Mouse (Mus musculus): ENCODE results near the gene Ust. TPM values are rescaled to one million over a fixed set of nuclear protein-coding genes. Genes with fewer than 3 reads are reported as not detected.

Gene Ust
- total RNA-seq, 4 experiments from 2014 or later = 18.3 to 21.4 (median 19.8) TPM

DNA sequence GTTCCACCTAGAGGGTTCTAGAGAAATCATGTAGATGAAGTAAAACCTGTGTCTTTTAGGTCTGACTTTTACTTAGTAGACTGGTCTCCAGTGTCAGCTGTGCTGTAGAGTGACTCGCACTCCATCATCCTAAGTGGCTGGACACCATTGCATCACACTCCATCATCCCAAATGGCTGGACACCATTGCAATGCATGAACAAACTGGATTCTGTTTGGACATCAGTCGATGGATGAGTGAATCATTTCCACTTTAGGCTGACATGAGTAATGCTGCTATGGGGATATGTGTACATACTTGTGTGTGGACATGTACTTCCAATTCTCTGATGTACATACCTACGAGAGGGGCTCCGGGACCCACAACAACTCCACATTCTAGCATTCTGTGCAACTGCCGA lies 187.7 kb downstream of the Ust start:
- DNase-seq (ENCODE audit: low spot score in 2 of 2) = no peak

DNA sequence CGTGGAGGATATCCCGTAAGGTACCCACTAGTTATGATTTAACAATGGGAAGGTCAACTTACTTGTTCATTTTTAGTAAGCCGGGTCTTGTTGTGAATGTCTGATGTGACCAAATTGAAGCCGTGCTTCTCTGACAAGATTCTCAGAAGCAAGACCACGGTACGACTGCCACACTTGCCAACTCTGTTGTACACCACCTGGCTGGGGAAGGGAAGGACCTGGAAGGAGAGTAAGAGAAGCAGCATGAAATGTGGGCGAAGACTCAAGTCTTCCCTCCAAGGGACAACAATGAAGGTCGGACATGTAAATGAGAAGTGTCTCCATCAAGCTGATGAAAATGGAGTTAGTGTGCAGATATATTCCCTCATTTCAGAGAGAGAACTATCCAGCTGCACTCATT lies 188.6 kb downstream of the Ust start:
- no peak for DNase-seq (ENCODE audit: low spot score in 2 of 2)

DNA sequence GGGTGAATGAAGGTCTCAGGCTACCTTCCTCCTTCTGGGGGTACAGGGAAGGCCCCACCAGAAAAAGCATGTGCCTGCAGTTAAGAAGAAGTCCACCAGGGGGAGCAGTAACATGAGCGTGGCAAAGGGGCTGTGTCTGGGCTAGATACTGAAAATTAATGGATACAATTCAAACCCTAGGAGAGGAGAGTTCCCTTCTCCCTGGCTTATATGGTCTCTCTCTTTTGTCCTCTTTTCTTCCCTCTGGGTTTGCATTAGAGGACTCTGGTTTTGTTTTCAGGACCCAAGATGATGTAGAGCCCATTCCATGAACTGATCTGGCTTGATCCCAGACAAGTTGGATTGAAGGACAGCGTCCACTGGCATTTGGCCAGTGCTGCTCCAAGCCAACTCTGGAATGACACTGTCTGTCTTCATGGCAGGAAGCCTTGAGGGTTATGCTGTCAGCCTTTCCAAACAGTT lies 195.3 kb downstream of the Ust start:
- peak in 1 of 2 experiments; percentile 44 for DNase-seq (ENCODE audit: low spot score in 2 of 2)

DNA sequence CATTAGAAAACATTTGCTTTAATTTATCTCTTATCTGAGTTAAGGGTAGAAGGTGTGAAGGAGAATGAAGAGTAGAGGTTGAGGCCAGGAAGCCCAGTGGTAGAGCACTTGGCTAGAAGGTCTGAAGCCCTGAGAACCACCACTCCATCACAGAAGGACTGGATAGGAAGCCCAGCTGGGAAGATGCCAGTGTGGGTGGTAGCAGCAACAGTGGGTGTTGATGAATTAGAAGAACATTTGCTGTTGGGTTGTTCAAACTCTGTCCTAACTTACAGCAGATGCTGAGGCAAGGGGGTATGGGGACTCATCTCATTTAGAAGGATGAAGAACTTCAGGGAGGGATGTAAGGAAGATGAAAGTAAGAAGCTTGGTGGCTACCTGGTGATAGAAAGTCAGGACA lies 197.9 kb downstream of the Ust start:
- DNase-seq (ENCODE audit: low spot score in 2 of 2) = no peak

DNA sequence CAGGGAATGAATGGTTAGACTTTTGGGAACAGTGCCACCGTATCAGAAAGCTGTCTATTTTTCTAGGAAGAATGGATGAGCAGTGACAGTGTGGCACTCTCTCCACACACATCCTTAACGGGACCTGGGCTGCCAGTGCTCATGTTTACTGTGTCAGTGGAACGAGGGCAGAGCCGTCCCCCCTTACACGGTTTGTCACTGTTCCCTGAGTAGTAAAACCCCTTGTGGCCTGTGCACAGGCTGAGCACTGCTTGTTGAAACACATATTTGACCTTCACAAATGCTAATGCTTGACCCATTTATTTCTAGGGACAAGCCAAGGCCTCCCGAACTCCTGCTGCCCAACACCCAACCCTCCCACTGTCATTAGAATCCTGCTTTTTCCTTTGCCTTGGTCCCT lies 209.2 kb downstream of the Ust start:
- no peak for DNase-seq (ENCODE audit: low spot score in 2 of 2)

DNA sequence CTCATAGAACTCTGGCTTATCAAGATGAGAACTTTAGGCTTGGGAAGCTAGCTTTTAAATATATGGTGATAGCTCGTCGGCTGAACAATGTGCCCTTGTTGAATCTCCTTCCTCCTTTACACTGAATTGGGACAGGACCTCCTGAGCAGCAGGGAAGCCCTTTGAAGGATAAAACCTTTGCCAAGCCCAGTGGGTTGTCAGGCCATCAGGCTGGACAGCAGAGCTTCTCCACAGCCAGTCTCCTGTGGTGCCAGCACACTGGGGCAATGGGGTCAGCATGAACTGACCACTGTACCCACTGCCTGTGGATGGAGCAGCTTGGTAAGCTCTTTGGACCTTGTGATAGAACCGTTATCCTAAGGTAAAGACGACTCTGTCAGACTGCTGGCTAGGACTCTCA lies 214.4 kb downstream of the Ust start:
- DNase-seq (ENCODE audit: low spot score in 2 of 2) = no peak

DNA sequence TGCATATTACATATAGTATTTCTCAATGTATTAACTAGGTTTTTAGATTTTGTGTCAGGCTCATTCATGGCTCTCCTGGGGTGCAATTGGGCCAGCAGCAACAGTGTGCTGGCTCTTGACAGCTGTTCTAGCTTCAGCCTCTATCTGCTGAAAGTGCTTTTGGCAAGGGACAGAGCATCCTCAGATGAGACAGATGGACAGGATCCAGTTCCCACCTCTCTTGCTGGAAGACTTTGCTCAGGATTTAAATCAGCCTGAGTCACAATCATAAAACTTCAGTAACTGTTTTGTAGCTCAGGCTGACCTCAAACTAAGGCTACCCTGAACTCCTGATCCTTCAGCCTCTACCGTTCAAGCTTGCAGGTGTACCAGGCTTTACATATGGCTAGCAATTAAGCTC lies 219.5 kb downstream of the Ust start:
- DNase-seq (ENCODE audit: low spot score in 2 of 2) = peak in 1 of 2 experiments; percentile 26

DNA sequence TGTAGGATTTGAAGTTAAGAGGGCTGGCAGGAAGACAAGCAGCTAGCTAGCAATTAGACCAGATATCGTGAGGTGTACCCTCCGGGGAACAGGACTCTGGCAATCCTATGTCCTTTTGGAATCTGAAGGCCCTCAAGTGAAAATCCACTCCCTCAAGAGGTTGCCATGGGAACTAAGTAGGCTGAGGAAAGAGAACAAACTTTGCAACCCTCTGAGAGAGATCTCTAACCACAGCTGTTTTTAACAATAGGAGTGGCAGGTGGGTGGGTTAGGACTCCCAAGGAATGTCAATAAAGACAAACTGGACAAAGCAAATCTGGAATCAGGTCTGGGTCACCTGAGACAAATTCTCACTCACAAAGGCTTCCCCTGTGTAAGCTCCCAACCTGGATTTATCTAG lies 221.4 kb downstream of the Ust start:
- no peak for DNase-seq (ENCODE audit: low spot score in 2 of 2)

DNA sequence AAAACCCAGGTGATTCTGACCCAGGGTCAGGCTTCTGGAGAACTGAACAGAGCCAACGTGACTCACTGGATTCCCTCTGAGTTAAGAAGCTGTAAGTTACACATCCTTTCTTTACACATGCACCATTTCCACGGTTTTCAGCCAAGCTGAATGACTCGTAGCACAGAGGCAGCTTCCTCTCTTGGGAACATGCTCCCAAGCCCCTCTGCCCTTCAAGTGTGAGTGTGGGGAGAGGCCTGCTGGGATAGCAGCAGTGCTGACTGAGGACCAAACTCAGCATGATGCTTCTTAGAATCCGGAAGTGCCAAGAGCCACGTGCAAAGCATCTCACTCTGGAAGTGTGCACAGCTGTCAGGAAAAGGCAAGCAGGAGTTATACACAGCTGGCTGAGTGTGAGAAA lies 228.0 kb downstream of the Ust start:
- no peak for DNase-seq (ENCODE audit: low spot score in 2 of 2)

DNA sequence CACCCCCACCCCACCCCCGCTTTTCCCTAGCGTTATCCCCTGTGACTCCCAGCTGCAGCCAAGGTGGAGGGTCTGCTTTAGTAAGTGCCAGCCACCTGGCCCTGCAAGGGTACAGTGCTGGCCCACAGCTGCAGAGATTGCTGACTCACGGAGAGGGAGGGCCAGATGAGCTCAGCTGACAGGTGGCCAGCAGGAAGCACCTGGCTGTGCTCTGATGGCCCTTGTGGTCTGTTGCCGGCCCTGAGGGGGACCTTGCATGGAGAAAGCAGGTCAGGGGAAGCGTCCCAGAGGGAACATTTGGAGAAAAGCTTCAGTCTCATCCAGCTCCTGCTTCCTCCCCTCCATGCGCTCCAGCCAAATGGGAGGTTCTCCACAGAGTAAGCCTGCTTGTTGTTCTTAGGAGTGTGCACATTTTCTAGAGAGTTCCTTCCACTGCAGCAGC lies 231.3 kb downstream of the Ust start:
- no peak for DNase-seq (ENCODE audit: low spot score in 2 of 2)

DNA sequence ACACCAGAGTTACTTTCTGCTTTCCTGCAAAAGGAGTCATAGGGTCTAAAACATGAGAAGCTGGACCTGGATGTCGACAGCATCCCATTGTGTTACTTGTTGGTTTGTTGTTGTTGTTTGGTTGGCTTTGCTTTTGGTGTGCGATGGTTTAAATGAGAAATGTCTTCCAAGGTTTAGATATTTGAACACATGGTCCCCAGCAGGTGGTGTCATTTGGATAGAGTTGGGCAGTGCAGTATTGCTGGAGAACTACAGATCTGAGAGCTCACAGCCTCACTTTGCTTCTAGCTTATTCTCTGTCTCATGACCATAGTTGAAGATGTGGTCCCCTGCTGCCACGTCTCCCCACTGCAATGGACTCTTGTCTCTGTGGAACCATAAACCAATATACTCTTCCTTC lies 234.6 kb downstream of the Ust start:
- no peak for DNase-seq (ENCODE audit: low spot score in 2 of 2)

DNA sequence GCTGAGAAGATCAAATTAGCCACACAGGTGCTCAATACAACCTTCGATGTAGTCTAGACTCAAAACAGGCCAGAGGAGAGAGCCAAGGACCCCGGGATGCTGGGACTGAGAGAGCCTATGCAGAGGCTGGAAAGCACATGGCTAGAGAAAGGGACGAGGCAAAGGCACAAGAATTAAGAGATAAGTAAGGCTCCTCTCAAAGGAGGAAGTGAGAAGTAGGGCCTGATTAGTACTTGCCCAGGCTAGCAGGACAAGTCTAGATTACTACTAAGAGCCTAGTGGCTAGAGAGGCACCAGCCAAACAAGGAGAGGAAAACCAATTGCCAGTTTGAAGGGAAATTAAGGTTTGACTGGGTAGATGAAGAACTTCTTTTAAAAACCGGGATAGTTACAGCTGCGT lies 241.5 kb downstream of the Ust start:
- no peak for DNase-seq (ENCODE audit: low spot score in 2 of 2)

DNA sequence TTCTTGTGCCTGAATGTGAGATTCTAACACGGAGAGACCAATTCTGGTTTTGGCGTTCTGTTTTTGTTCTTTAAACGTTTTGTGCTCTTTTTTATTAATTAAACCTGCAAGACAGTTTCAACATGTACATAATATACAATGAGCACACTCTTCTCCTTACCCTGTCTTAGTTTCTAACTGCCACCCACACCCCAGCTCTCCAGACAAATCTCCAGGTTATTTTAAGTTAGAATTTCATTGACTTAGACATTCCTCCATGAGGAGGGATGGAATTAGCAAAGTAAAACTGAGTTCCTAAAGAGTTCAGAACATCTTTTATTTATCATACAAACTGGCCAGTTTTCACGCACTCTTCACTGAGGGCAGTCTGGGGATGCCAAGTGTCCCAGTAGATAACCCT lies 248.9 kb downstream of the Ust start:
- no peak for DNase-seq (ENCODE audit: low spot score in 2 of 2)

DNA sequence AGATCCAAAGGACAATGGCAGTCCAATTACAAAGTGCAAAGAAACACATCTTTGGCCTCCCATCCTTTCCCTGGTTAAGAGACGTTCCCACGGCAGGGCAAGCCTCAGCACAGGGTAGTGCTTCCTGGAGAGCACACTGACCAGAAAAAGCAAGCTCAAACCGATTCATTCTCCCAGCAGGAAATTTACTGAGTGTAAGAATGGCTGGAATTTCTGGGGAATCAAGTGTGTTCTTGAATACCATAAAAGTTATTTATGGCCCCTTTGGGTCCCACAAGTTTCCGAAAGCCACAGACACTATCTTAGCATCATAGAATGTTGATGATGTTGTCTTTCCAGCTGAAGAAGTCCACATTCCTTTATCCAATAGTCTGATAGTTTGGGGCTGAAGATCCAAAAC lies 258.9 kb downstream of the Ust start:
- no peak for DNase-seq (ENCODE audit: low spot score in 2 of 2)

DNA sequence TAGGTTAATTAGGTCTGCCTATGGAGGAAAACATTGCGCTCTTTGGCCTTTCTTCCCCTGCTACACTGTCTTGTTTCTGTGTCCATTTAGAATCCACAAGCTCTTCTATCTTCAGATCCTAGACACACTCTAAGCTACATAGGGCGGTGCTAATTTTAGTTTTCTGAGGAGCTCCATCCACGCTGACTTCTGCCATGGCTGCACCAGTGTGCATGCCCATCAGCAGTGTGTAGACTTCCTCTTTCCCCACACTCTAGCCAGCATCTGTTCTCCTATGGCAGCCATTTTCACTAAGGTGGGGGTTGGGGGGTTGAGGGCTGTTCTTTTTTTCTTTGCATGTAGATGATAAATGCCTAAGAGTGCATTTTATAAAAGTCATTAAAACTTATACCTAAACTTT lies 268.6 kb downstream of the Ust start:
- DNase-seq (ENCODE audit: low spot score in 2 of 2) = no peak

DNA sequence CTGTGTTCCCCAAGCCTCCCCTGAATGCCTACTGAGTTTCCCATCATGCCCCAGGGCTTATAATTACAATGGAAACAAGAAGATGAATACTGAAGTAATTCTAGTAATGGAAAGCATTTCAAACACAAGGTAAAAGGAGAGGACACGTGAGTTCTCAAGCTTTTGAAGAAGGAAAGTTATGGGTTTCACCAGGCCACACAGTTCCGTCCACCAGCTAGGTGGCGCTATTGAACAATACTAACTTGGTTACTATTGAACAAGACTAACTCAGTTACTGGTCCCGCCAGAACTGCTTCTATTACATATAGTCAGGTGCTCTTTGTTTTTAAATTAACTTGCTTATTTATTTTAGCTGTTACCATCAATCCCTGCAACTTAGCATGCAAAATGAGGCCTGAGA lies 276.3 kb downstream of the Ust start:
- DNase-seq (ENCODE audit: low spot score in 2 of 2) = peak in 1 of 2 experiments; percentile 22

DNA sequence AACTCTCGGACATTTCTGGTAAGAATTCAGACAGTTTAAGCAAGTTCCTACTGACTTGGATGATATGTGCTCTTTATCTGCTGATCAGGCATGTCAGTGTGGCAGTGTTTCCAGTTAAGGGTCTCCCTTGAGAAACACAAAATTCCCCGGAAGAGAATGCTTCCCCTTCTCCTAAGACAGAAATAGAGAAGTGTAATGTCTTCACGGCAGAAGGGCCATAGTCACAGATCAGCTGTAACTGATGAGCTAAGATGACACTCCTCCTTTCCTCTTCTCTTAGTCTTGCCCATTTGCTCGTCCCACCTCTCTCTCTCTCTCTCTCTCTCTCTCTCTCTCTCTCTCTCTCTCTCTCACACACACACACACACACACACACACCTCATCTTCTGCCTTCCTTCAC lies 277.9 kb downstream of the Ust start:
- DNase-seq (ENCODE audit: low spot score in 2 of 2) = no peak

DNA sequence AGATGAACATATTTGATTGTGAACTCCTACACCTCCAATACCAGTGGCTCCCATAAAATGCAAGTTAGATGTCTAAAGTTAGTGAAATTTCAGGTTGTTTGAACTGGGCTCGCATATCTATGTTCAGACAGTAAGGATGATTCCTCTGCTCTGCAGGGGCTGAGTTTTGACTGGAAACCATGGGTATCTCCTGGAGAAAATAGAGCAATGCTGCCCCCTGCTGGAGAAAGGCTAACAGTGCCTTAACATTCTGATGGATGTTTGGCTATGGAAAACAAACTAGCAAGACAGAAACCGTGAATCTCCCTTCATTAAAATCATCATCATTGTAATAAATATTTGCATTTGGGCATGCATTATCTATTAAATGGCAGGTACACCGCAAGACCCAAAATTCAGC lies 278.4 kb downstream of the Ust start:
- DNase-seq (ENCODE audit: low spot score in 2 of 2) = peak; percentile 52 to 55

DNA sequence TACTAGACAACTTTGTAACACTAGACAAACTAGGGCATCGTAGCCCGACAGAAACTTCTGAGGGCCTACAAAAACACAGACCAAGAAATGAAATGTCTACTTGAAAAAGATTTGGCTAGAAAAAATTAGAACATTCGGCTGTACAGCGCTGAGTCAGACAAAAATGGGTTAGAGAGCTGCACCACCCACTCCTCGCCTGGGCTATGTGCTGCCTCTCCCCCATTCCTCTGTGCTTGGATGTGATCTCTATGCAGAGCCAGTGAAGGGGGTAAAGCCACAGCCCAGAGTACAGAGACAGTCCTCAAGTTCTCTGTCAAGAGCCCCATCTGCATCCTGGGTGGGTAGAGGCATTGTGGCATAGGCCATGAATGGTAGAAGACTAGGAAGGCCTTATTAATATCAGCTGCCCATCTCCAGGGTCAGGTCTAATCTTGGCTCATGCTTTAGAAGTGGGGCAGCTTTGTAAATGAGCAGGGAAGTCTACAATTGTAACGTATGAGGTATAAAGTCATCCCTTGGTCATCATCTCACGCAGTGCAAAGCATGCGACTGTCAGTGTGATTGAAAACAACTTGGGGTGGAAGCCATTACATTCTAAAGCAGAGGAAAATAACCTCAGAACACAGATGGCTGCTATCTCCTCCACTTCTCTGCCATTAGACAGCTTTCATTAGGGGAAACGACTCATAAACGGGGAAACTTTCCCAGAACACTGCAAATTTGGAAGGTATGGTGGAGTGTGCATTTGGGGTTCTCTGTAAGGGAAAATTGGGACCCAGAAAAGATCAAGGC lies 281.6 kb downstream of the Ust start:
- DNase-seq (ENCODE audit: low spot score in 2 of 2) = peak in 1 of 2 experiments; percentile 77

DNA sequence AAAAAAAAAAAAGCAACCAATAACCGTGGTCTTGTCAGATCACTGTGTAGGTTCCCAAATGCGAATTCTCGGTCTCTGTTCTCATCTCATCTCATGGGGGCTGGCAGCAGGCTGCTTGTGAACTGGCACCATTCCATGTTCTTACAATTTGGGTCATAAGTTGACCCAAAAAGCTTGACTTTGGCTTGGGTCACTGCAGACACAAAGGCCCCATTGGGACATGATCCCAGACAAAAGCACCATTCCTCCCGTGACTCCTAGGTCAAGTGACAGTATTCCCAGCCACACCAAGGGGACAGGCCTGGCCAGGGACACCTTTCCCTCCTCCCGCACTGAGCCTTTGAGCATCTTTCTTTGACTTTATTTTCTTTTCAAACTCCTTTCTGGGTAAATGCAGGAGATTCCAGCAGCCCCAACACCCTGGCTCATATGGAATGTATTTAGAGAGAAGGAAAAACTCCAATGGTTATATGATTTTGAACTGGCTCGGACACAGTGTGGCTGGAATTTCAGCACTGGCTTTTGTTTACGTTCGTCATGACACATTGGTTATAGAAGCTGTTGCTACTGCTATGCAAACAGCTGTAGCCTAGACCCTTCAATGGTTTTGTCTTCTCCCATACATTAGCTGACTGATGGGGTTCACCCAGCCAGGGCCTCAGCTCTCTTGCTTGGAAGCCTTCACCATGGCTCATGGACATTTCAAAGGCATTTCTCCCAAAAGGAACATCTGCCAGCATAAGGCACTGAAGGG lies 285.3 kb downstream of the Ust start:
- no peak for DNase-seq (ENCODE audit: low spot score in 2 of 2)

DNA sequence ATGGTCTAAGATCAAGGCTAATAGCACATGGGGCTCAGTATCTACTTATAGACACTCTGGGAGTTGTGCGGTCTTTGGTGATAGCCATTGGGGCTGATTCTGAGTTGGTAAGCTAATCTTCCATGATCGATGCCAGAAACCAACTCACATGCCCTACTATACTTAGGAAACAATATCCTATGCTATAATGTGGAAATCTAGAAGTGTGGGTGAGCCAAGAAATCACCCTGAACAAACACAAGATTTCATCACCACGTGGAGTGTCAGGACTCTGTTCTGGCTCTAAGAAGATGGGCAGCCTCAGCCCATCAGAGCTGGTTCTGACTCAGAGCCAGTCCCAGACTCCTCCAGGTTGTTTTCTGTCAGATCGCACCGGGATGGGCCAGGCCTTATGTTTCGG lies 286.1 kb downstream of the Ust start:
- DNase-seq (ENCODE audit: low spot score in 2 of 2) = no peak

DNA sequence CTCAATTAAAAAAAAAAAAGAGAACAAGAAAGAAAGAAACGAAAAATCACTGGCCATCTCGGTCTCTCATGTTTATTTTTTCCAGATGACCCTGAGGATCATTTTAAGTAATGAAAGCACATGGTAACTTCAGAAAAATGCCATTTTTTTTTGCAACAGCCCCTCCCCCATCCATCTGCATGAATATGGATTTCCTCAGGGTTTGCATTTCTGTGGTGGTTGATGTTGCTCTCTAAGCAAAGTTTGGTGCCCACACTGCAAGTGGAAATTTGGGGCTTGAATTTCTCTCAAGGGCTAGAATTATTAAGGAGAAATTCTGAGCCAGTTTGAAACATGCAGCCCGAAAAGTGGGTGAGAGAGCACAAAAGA lies 290.3 kb downstream of the Ust start:
- DNase-seq (ENCODE audit: low spot score in 2 of 2) = no peak

Data from left cerebral cortex, adult 8-10 months (tissue).